Mouse (Mus musculus) limb, embryonic 11.5 days (tissue): Measurements from ENCODE around the gene BC049352. TPM values are rescaled to one million over a fixed set of nuclear protein-coding genes. Genes with fewer than 3 reads are reported as not detected.

Experiments used
- ATAC-seq: fragments of 200-750 bp; cut with Nextera tagmentation; 2 replicates; pipeline ENCODE4 v1.8.0; 2017; ENCODE audit warnings: low read depth; ENCODE audit not compliant: insufficient number of reproducible peaks, low FRiP score, low TSS enrichment
- DNase-seq: peaks from one replicate; pipeline ENCODE4 v3.0.0-alpha.2; 2015; ENCODE audit warnings: low spot score
- H3K27ac ChIP-seq: fragments of 300-500 bp; sonication (generic); replicated peaks from 2 replicates; pipeline ENCODE4 v1.5.1; 2014; ENCODE audit warnings: low read depth, mild to moderate bottlenecking, low read length
- H3K27me3 ChIP-seq: fragments of 300-500 bp; sonication (generic); 2 replicates; pipeline ENCODE4 v1.6.1; 2014; ENCODE audit warnings: mild to moderate bottlenecking, low read length, mixed read lengths; ENCODE audit not compliant: control insufficient read depth, insufficient read depth
- H3K36me3 ChIP-seq: fragments of 300-500 bp; sonication (generic); 2 replicates; pipeline ENCODE4 v1.6.1; 2014; ENCODE audit warnings: mild to moderate bottlenecking, low read length, moderate library complexity, mixed read lengths; ENCODE audit not compliant: control insufficient read depth, insufficient read depth
- H3K4me1 ChIP-seq: fragments of 300-500 bp; sonication (generic); 2 replicates; pipeline ENCODE4 v1.6.1; 2014; ENCODE audit warnings: low read length, mixed read lengths; ENCODE audit not compliant: control insufficient read depth, insufficient read depth
- H3K4me2 ChIP-seq: fragments of 300-500 bp; sonication (generic); 2 replicates; pipeline ENCODE4 v1.6.1; 2014; ENCODE audit warnings: low read depth, mild to moderate bottlenecking, moderate library complexity; ENCODE audit not compliant: severe bottlenecking
- H3K4me3 ChIP-seq: fragments of 300-500 bp; sonication (generic); 2 replicates; pipeline ENCODE4 v1.5.1; 2014; ENCODE audit warnings: low read depth, low read length
- H3K9ac ChIP-seq: fragments of 300-500 bp; sonication (generic); 2 replicates; pipeline ENCODE4 v1.6.1; 2014; ENCODE audit warnings: mild to moderate bottlenecking, low read length
- H3K9me3 ChIP-seq: fragments of 300-500 bp; sonication (generic); 2 replicates; pipeline ENCODE4 v1.6.1; 2016; ENCODE audit warnings: low read length; ENCODE audit not compliant: control insufficient read depth
- WGBS: fragments of 180-500 bp; shearing (Covaris S2); extraction: QIAGEN DNeasy Blood & Tissue Kit; methylation state at CpG from one replicate; pipeline ENCODE4 v1.1.7; 2014; 5-methylcytosine and 5-hydroxymethylcytosine counted together
- polyA plus RNA-seq: library from polyadenylated mRNA; unstranded; fragments of >200 nt; fragmentation: Nextera tagmentation; extraction: Ambion mirVana; gene quantifications from 2 replicates; pipeline ENCODE4 v1.2.1, GENCODE M21; 2014

Gene BC049352
- polyA plus RNA-seq, 1 experiment from 2014 or later, result not detected

DNA sequence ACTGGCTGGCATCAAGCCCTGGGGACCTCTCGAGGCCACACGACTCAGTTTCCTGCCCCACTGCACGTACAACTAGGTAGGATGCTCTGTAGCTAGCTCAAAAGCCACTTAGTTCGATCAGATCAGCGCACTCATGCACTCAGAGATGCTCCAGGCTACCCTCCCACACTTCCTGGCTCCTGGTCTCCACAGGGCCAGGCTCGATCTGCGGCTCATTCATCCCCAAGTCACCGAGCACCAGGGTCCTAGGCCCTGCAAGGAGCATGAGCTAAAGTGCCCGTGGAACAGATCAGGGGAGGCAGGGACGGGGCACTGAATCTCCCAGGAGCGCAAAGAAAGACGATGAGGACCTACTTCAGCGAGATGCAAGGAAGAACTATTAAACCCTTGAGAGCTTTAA is 77.3 kb downstream of the BC049352 start:
- no peaks in the 10 kb centered on the region for H3K9me3 ChIP-seq
- DNase-seq, result no peak
- H3K9ac ChIP-seq, result no peak overlapping the region
- no peaks in the 10 kb centered on the region for H3K4me1 ChIP-seq
- H3K4me3 ChIP-seq, result no peak overlapping the region
- no peaks in the 10 kb centered on the region for H3K36me3 ChIP-seq
- WGBS, result 85% methylated on average over 13 of the region's 13 CpGs
- H3K27ac ChIP-seq, result no peak overlapping the region
- H3K27me3 ChIP-seq, result no peaks in the 10 kb centered on the region
- H3K4me2 ChIP-seq, result no peak overlapping the region
- no peak for ATAC-seq

DNA sequence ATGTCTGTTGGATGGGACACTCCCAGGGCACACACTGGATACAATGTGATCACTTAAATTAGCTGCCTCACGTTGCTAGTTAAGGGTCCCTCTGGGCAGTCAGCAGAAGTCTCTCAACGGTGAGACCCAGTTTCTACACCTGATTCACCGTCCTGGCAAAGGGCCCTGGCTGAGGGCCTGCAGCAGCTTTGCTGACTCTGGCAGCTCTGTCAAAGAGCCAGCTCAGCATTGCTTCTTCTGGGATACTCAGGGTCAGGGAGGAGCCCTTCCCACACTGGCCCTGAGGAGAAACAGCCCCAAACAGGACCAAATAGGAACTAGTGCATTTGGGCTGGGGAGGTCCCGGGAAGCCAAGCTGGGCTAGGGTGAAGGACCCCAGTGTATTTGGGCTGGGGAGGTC is 79.7 kb downstream of the BC049352 start:
- Histone ChIP-seq H3K36me3 (no peaks in the 10 kb centered on the region), H3K27me3 (no peaks in the 10 kb centered on the region), H3K4me2 (no peak overlapping the region), H3K4me3 (no peak overlapping the region), H3K4me1 (no peaks in the 10 kb centered on the region), H3K9ac (no peak overlapping the region), H3K9me3 (no peaks in the 10 kb centered on the region), H3K27ac (no peak overlapping the region)
- ATAC-seq (no peak), DNase-seq (no peak)
- 67% methylated on average over 4 of the region's 4 CpGs for WGBS

- H3K9ac ChIP-seq, result no peak overlapping the region
- H3K4me2 ChIP-seq, result no peak overlapping the region
- no peak overlapping the region for H3K4me3 ChIP-seq
- no peak for ATAC-seq
- WGBS, result 72% methylated on average over 5 of the region's 5 CpGs
- H3K27ac ChIP-seq, result no peak overlapping the region
- H3K27me3 ChIP-seq, result no peaks in the 10 kb centered on the region
- no peaks in the 10 kb centered on the region for H3K9me3 ChIP-seq
- no peaks in the 10 kb centered on the region for H3K36me3 ChIP-seq
- no peak for DNase-seq
- no peaks in the 10 kb centered on the region for H3K4me1 ChIP-seq
Observed at GRCm38 (mm10) chr9:45261872-45262271, 80.1 kb downstream of the BC049352 start.

DNA sequence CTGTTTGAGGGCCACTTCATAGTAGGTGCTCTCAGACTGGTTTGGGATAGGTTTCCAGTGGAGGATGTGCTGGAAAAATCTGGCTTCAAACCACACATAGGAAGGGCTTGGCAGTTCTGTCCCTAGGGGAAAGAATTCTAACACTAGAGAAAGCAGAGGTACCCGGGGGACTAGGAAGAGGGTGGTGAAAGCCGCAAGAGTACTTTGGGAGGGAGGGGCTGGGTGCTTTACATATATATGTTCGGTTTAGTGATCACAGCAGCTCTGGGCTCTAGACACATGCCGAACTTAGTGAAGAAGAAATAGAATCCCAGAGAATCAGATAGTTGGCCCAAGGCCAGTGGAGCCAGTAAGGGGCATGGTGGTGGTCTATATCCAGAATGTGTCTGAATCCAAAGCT is 85.3 kb downstream of the BC049352 start:
- H3K27me3 ChIP-seq, result peaks cover 27% of the 10 kb centered on the region
- H3K27ac ChIP-seq, result no peak overlapping the region
- 84% methylated on average over 4 of the region's 4 CpGs for WGBS
- no peak overlapping the region for H3K9ac ChIP-seq
- H3K4me3 ChIP-seq, result no peak overlapping the region
- no peak overlapping the region for H3K4me2 ChIP-seq
- ATAC-seq (no peak), DNase-seq (no peak)
- H3K36me3 ChIP-seq, result no peaks in the 10 kb centered on the region
- H3K4me1 ChIP-seq, result no peaks in the 10 kb centered on the region
- H3K9me3 ChIP-seq, result no peaks in the 10 kb centered on the region

DNA sequence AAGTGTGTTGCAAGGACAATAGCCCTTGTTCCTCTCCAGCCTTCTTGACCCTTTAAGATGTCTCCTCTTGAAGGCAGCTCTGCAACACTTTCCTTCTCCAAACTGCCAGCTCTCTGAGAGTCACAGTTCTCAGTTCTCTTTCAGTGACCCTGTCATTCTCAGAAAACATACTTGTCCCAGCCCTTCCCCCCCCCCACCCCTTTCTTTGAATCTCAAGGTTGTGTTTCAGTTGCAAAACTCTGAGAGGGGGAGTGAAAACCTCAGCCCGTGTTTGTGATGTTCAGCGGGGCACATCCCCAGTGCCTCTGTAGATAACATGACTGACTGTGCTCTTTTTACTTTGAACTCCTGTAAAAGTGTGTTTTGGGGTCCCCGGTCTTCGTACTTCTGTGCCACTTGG is 86.3 kb downstream of the BC049352 start:
- Histone ChIP-seq H3K4me1 (no peaks in the 10 kb centered on the region), H3K27ac (no peak overlapping the region), H3K9ac (no peak overlapping the region), H3K27me3 (peaks cover 27% of the 10 kb centered on the region), H3K36me3 (no peaks in the 10 kb centered on the region), H3K4me2 (no peak overlapping the region), H3K9me3 (no peaks in the 10 kb centered on the region), H3K4me3 (no peak overlapping the region; the same call in 1 of the 2 replicates)
- 76% methylated on average over 4 of the region's 4 CpGs for WGBS
- ATAC-seq (no peak), DNase-seq (no peak)

DNA sequence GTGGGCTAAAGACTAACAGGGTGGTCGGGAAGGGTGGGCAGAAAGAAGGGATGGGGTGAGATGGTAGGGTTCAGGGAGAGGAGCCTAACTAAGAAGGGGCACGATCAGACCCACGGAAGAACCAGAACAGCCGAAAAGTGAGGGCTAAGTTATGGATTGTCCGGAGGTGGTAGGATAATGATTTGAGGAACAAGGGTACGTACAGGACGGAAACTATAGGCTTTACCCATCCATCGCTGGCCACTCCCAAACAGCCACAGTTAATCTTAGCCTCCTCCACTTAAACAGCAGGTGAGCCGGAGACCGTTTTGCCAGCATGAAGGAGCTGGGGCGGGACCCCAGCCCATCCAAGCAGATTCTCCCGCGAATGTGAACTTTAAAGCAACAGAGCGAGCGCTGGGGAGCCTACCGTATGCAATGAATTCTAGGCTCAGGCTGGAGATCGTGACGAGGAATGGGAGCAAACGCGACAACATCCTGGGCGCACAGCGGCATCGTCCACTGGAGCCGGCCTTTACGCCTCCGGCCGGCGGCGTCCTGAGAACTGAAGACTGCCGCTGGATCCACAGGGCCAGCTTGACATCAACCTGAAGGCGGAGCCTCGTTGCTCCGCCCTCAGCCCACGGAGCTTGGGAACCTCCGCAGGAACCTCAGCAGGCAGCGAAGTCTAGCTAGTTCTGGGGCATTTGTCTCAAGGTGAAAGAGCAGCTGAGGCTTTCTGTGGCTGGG is 87.0 kb downstream of the BC049352 start, which contains the start of gene Il10ra:
Gene Il10ra, minus strand, starts transcription at position 553 of the 729 bp plus-strand sequence.
- H3K9ac ChIP-seq, result peak within 1 kb of the TSS; percentile 45
- 9% methylated on average over 36 of the region's 36 CpGs for WGBS
- H3K36me3 ChIP-seq, result no peaks in the 10 kb centered on the region
- no peaks in the 10 kb centered on the region for H3K9me3 ChIP-seq
- ATAC-seq (no peak), DNase-seq (peak; percentile 58)
- peak within 1 kb of the TSS; percentile 28 for H3K4me3 ChIP-seq
- H3K4me1 ChIP-seq, result no peaks in the 10 kb centered on the region
- H3K27ac ChIP-seq, result no peak within 1 kb of the TSS
- H3K27me3 ChIP-seq, result peaks cover 27% of the 10 kb centered on the region
- peak within 1 kb of the TSS; percentile 78 for H3K4me2 ChIP-seq

DNA sequence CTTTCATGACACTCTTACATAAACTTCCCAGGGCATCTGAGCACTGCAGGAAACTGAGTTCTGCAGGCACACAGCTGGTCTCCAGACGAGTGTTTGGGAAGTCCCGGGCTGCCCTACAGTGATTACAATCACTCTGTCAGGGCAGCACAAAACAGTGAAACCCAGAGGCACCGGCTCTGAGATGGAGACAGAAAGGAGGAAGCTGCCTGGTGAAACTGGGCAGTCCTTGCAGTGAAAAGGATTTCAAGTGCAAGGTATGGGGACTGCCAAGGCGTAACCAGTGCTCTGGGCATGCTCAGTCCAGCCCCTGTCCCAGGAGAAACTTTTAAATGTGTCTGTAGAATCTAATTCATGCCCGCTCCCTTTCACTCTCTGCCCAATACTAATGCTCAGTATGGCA is 90.4 kb downstream of the BC049352 start:
- peaks cover 27% of the 10 kb centered on the region for H3K27me3 ChIP-seq
- ATAC-seq (no peak), DNase-seq (no peak)
- WGBS, result 40% methylated on average over 5 of the region's 5 CpGs
- no peaks in the 10 kb centered on the region for H3K4me1 ChIP-seq
- no peak overlapping the region for H3K27ac ChIP-seq
- H3K4me2 ChIP-seq, result no peak overlapping the region
- H3K4me3 ChIP-seq, result no peak overlapping the region
- H3K36me3 ChIP-seq, result no peaks in the 10 kb centered on the region
- no peak overlapping the region for H3K9ac ChIP-seq
- no peaks in the 10 kb centered on the region for H3K9me3 ChIP-seq

GRCm38 (mm10) chr9:45274218-45274617 is 92.4 kb downstream of the BC049352 start:
- H3K4me1 ChIP-seq, result no peaks in the 10 kb centered on the region
- WGBS, result 81% methylated on average over 4 of the region's 4 CpGs
- no peak overlapping the region for H3K4me2 ChIP-seq
- H3K36me3 ChIP-seq, result no peaks in the 10 kb centered on the region
- H3K4me3 ChIP-seq, result no peak overlapping the region
- no peak for ATAC-seq
- H3K9ac ChIP-seq, result no peak overlapping the region
- no peaks in the 10 kb centered on the region for H3K9me3 ChIP-seq
- H3K27me3 ChIP-seq, result peaks cover 9% of the 10 kb centered on the region; the same call in 1 of the 2 replicates
- no peak overlapping the region for H3K27ac ChIP-seq
- no peak for DNase-seq

DNA sequence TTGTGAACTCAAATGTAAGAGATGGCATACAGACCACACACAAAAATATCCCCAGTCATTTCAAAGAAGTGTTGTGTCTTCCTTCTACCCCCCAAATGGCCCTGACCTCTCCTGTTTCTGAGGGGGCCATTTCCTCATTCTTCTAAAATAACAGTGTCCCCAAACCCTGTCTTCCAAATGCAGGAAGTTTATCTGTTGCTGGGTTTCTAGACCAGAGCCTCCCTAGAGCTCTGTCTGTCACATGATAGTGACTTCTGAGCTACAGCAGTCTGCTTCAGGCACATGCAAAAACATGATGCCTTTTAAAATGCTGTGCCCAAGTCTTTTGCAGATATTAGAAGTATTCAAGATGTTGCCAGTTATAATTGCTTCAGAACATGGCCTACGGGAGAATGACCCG is 92.8 kb downstream of the BC049352 start:
- ATAC-seq (no peak), DNase-seq (no peak)
- no peaks in the 10 kb centered on the region for H3K36me3 ChIP-seq
- no peaks in the 10 kb centered on the region for H3K9me3 ChIP-seq
- no peak overlapping the region for H3K4me2 ChIP-seq
- no peak overlapping the region for H3K27ac ChIP-seq
- 90% methylated on average over 2 of the region's 2 CpGs for WGBS
- no peak overlapping the region for H3K4me3 ChIP-seq
- H3K4me1 ChIP-seq, result no peaks in the 10 kb centered on the region
- H3K27me3 ChIP-seq, result peaks cover 5% of the 10 kb centered on the region; the same call in 1 of the 2 replicates
- H3K9ac ChIP-seq, result no peak overlapping the region
